Mouse (Mus musculus): ENCODE results near the gene Ifnl3.

GRCm38 (mm10) chr7:28560856-28561255, 38.2 kb downstream of the Ifnl3 start:
- TF ChIP-seq EP300 (IDR thresholded peaks at IDR 0.05; ENCODE audit: low read depth) (no peak), CTCF (IDR thresholded peaks at IDR 0.05; ENCODE audit: low read depth) (no peak)

Data from liver, embryonic 14.5 days (tissue).